Mouse (Mus musculus): ENCODE data around the gene Gatad2a. TPM values are rescaled to one million over a fixed set of nuclear protein-coding genes. Genes with fewer than 3 reads are reported as not detected.

Gatad2a gene
- total and polyA plus RNA-seq, 3 experiments: 24.7 to 36.4 (median 36.4) TPM

GRCm38 (mm10) chr8:69919876-69920662 lies 76.1 kb downstream of the Gatad2a start:
- Histone ChIP-seq H3K9ac (ENCODE audit: low read depth, low read length) (no peak overlapping the region), H3K4me3 (no peak overlapping the region), H3K27me3 (ENCODE audit: control insufficient read depth, insufficient read depth, low read length) (no peaks in the 10 kb centered on the region), H3K27ac (peak overlapping the region; percentile 63), H3K4me1 (ENCODE audit: control insufficient read depth, insufficient read depth, low read length) (peaks cover 17% of the 10 kb centered on the region), H3K36me3 (ENCODE audit: control insufficient read depth, insufficient read depth, low read length) (no peaks in the 10 kb centered on the region), H3K79me2 (replicated peaks; ENCODE audit: control insufficient read depth, insufficient read depth, low read length) (peaks cover 4% of the 10 kb centered on the region; the same call in 1 of the 2 replicates)
- DNase-seq: peak in 1 of 2 experiments; percentile 70
- WGBS: 37% methylated on average over 11 of the region's 11 CpGs
- TF ChIP-seq CTCF (IDR thresholded peaks at IDR 0.05) (no peak), EP300 (IDR thresholded peaks at IDR 0.05; ENCODE audit: insufficient read depth, low read depth, low read length) (0 out of 2 replicates have a peak, but pooled peaks have one; percentile 10), POLR2A (IDR thresholded peaks at IDR 0.05; ENCODE audit: insufficient read depth, low read depth, low read length) (0 out of 2 replicates have a peak, but pooled peaks have one; percentile 19)
- intact Hi-C loops (cut with DNase I): loop anchor here (1.0 to 5.0 kb wide), 5 partner anchors 37 to 247 kb away; partner anchors contain the start of gene Ncan

GRCm38 (mm10) chr8:69919010-69919409 lies 77.2 kb downstream of the Gatad2a start:
- peak; percentile 65 to 71 for DNase-seq
- H3K4me1 ChIP-seq (ENCODE audit: control insufficient read depth, insufficient read depth, low read length): peaks cover 17% of the 10 kb centered on the region
- peaks cover 4% of the 10 kb centered on the region; the same call in 1 of the 2 replicates for H3K79me2 ChIP-seq (replicated peaks; ENCODE audit: control insufficient read depth, insufficient read depth, low read length)
- H3K36me3 ChIP-seq (ENCODE audit: control insufficient read depth, insufficient read depth, low read length): no peaks in the 10 kb centered on the region
- WGBS: 29% methylated on average over 1 of the region's 1 CpGs
- 0 out of 2 replicates have a peak overlapping the region, but pooled peaks have one; percentile 15 for H3K27ac ChIP-seq
- H3K27me3 ChIP-seq (ENCODE audit: control insufficient read depth, insufficient read depth, low read length): no peaks in the 10 kb centered on the region
- peak; percentile 81 for TF ChIP-seq EP300 (IDR thresholded peaks at IDR 0.05; ENCODE audit: insufficient read depth, low read depth, low read length)
- TF ChIP-seq POLR2A (IDR thresholded peaks at IDR 0.05; ENCODE audit: insufficient read depth, low read depth, low read length): no peak
- no peak; the same call in none of the 2 replicates for TF ChIP-seq CTCF (IDR thresholded peaks at IDR 0.05)
- H3K9ac ChIP-seq (ENCODE audit: low read depth, low read length): no peak overlapping the region
- intact Hi-C loops (cut with DNase I): loop anchor here (1.0 to 5.0 kb wide), 3 partner anchors 82 to 248 kb away; partner anchors contain the start of gene Ncan
- H3K4me3 ChIP-seq: no peak overlapping the region

- TF ChIP-seq POLR2A (IDR thresholded peaks at IDR 0.05; ENCODE audit: insufficient read depth, low read depth, low read length): no peak
- no peak for TF ChIP-seq CTCF (IDR thresholded peaks at IDR 0.05)
- no peak for TF ChIP-seq EP300 (IDR thresholded peaks at IDR 0.05; ENCODE audit: insufficient read depth, low read depth, low read length)
- no peak overlapping the region for H3K4me3 ChIP-seq
- no peak for DNase-seq
- H3K36me3 ChIP-seq (ENCODE audit: control insufficient read depth, insufficient read depth, low read length): no peaks in the 10 kb centered on the region
- intact Hi-C loops (cut with DNase I): loop anchor here (2.0 to 5.0 kb wide), 2 partner anchors 204 to 248 kb away; partner anchors contain the start of gene Ncan
- H3K9ac ChIP-seq (ENCODE audit: low read depth, low read length): no peak overlapping the region
- H3K27me3 ChIP-seq (ENCODE audit: control insufficient read depth, insufficient read depth, low read length): no peaks in the 10 kb centered on the region
- H3K27ac ChIP-seq: no peak overlapping the region
- H3K79me2 ChIP-seq (replicated peaks; ENCODE audit: control insufficient read depth, insufficient read depth, low read length): peaks cover 2% of the 10 kb centered on the region; the same call in 1 of the 2 replicates
- peaks cover 15% of the 10 kb centered on the region for H3K4me1 ChIP-seq (ENCODE audit: control insufficient read depth, insufficient read depth, low read length)
These were observed 77.7 kb downstream of the Gatad2a start for GRCm38 (mm10) chr8:69918506-69918905.

GRCm38 (mm10) chr8:69915748-69916147 lies 80.4 kb downstream of the Gatad2a start:
- Histone ChIP-seq H3K9ac (ENCODE audit: low read depth, low read length) (no peak overlapping the region), H3K4me3 (no peak overlapping the region), H3K27me3 (ENCODE audit: control insufficient read depth, insufficient read depth, low read length) (no peaks in the 10 kb centered on the region), H3K27ac (peak overlapping the region; percentile 59), H3K4me1 (ENCODE audit: control insufficient read depth, insufficient read depth, low read length) (peaks cover 10% of the 10 kb centered on the region), H3K36me3 (ENCODE audit: control insufficient read depth, insufficient read depth, low read length) (no peaks in the 10 kb centered on the region), H3K79me2 (replicated peaks; ENCODE audit: control insufficient read depth, insufficient read depth, low read length) (peaks cover 2% of the 10 kb centered on the region; the same call in 1 of the 2 replicates)
- intact Hi-C loops (cut with DNase I): loop anchor here (2.0 to 5.0 kb wide), 2 partner anchors 41 to 207 kb away; partner anchors contain the start of gene Ncan
- peak; percentile 47; the same call in 1 of the 2 replicates for TF ChIP-seq EP300 (IDR thresholded peaks at IDR 0.05; ENCODE audit: insufficient read depth, low read depth, low read length)
- peak; percentile 70 for TF ChIP-seq CTCF (IDR thresholded peaks at IDR 0.05)
- no peak for TF ChIP-seq POLR2A (IDR thresholded peaks at IDR 0.05; ENCODE audit: insufficient read depth, low read depth, low read length)
- 44% methylated on average over 5 of the region's 5 CpGs for WGBS
- peak in 1 of 2 experiments; percentile 53 for DNase-seq

GRCm38 (mm10) chr8:69914526-69914925 lies 81.7 kb downstream of the Gatad2a start:
- H3K4me3 ChIP-seq: no peak overlapping the region
- no peak for TF ChIP-seq EP300 (IDR thresholded peaks at IDR 0.05; ENCODE audit: insufficient read depth, low read depth, low read length)
- TF ChIP-seq CTCF (IDR thresholded peaks at IDR 0.05): no peak
- no peak for TF ChIP-seq POLR2A (IDR thresholded peaks at IDR 0.05; ENCODE audit: insufficient read depth, low read depth, low read length)
- no peaks in the 10 kb centered on the region for H3K27me3 ChIP-seq (ENCODE audit: control insufficient read depth, insufficient read depth, low read length)
- H3K36me3 ChIP-seq (ENCODE audit: control insufficient read depth, insufficient read depth, low read length): no peaks in the 10 kb centered on the region
- H3K9ac ChIP-seq (ENCODE audit: low read depth, low read length): no peak overlapping the region
- peaks cover 6% of the 10 kb centered on the region for H3K4me1 ChIP-seq (ENCODE audit: control insufficient read depth, insufficient read depth, low read length)
- H3K79me2 ChIP-seq (replicated peaks; ENCODE audit: control insufficient read depth, insufficient read depth, low read length): peaks cover 2% of the 10 kb centered on the region; the same call in 1 of the 2 replicates
- DNase-seq: no peak
- no peak overlapping the region for H3K27ac ChIP-seq
- intact Hi-C loops (cut with DNase I): loop anchor here (2.0 kb wide), 1 partner anchor 40 kb away; no protein-coding TSS in a partner anchor
- 84% methylated on average over 4 of the region's 4 CpGs for WGBS
